Mouse (Mus musculus) liver, embryonic 12.5 days (tissue): ENCODE data around the gene Ptpn1. TPM values are rescaled to one million over a fixed set of nuclear protein-coding genes. Genes with fewer than 3 reads are reported as not detected.

Source experiments
- ATAC-seq: fragments of 200-750 bp; cut with Nextera tagmentation; 2 replicates; pipeline ENCODE4 v1.8.0; 2017; ENCODE audit warnings: moderate number of reproducible peaks, mild to moderate bottlenecking, moderate library complexity
- H3K27ac ChIP-seq: fragments of 300-500 bp; sonication (generic); 2 replicates; pipeline ENCODE4 v1.5.1; 2016; ENCODE audit warnings: mild to moderate bottlenecking
- H3K27me3 ChIP-seq: fragments of 300-500 bp; sonication (generic); replicated peaks from 2 replicates; pipeline ENCODE4 v1.6.1; 2016; ENCODE audit warnings: mild to moderate bottlenecking, moderate library complexity
- H3K36me3 ChIP-seq: fragments of 300-500 bp; sonication (generic); 2 replicates; pipeline ENCODE4 v1.6.1; 2016; ENCODE audit warnings: mild to moderate bottlenecking, moderate library complexity
- H3K4me1 ChIP-seq: fragments of 300-500 bp; sonication (generic); 2 replicates; pipeline ENCODE4 v1.6.1; 2016
- H3K4me2 ChIP-seq: fragments of 300-500 bp; sonication (generic); 2 replicates; pipeline ENCODE4 v1.6.1; 2016; ENCODE audit warnings: mild to moderate bottlenecking, moderate library complexity
- H3K4me3 ChIP-seq: fragments of 300-500 bp; sonication (generic); 2 replicates; pipeline ENCODE4 v1.5.1; 2016; ENCODE audit warnings: mild to moderate bottlenecking, moderate library complexity
- H3K9ac ChIP-seq: fragments of 300-500 bp; sonication (generic); 2 replicates; pipeline ENCODE4 v1.6.1; 2016; ENCODE audit warnings: mild to moderate bottlenecking, moderate library complexity
- H3K9me3 ChIP-seq: fragments of 300-500 bp; sonication (generic); replicated peaks from 2 replicates; pipeline ENCODE4 v1.6.1; 2016; ENCODE audit warnings: mild to moderate bottlenecking, moderate library complexity
- whole genome bisulfite sequencing: fragments of 180-500 bp; shearing (Covaris S2); methylation state at CpG from one replicate; pipeline ENCODE4 v1.1.7; 2016; ENCODE audit not compliant: insufficient replicate concordance; 5-methylcytosine and 5-hydroxymethylcytosine counted together
- polyA plus RNA-seq: library from polyadenylated mRNA; unstranded; fragments of >200 nt; fragmentation: Nextera tagmentation; extraction: Ambion mirVana; gene quantifications from 2 replicates; pipeline ENCODE4 v1.2.1, GENCODE M21; 2016

The Ptpn1 gene
- polyA plus RNA-seq, 1 experiment from 2014 or later: 38.4 TPM

- Histone ChIP-seq H3K27ac (no peak overlapping the region), H3K9ac (no peak overlapping the region), H3K9me3 (no peaks in the 10 kb centered on the region), H3K36me3 (peaks cover 12% of the 10 kb centered on the region), H3K4me1 (peaks cover 73% of the 10 kb centered on the region), H3K4me2 (no peak overlapping the region), H3K27me3 (no peaks in the 10 kb centered on the region), H3K4me3 (no peak overlapping the region)
- 76% methylated on average over 11 of the region's 11 CpGs for WGBS
- no peak for ATAC-seq
Measured at GRCm38 (mm10) chr2:167940636-167941035, 8.8 kb downstream of the Ptpn1 start.

- 72% methylated on average over 4 of the region's 4 CpGs for WGBS
- Histone ChIP-seq H3K4me1 (peaks cover 72% of the 10 kb centered on the region), H3K9ac (no peak overlapping the region), H3K27me3 (no peaks in the 10 kb centered on the region), H3K4me2 (no peak overlapping the region), H3K9me3 (no peaks in the 10 kb centered on the region), H3K36me3 (peaks cover 9% of the 10 kb centered on the region), H3K4me3 (no peak overlapping the region), H3K27ac (no peak overlapping the region)
- ATAC-seq: no peak
Measured at GRCm38 (mm10) chr2:167941320-167941719, 9.5 kb downstream of the Ptpn1 start.

DNA sequence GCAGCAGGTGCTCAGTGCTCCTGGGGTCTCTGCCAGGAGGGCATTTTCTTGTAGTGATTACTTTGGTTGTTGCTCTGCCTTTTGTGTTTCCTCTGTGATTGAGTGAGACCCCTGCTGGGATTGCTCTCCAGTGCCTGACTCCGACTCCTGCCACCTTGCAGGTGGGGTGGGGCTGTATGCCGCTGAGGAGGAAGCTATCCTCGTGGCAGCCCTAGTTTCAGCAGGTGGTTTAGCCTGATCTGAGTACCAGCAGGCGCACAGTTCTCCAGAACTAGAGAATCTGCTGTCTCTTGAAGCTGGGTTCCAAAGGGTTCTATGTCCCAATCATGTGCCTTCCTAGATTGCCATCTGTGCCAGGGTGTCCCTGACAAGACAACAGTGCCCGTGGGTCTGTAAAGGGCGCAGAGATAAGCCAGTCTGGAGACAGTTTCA is 9.9 kb downstream of the Ptpn1 start:
- WGBS: 37% methylated on average over 6 of the region's 6 CpGs
- Histone ChIP-seq H3K9me3 (no peaks in the 10 kb centered on the region), H3K36me3 (peaks cover 9% of the 10 kb centered on the region), H3K27me3 (no peaks in the 10 kb centered on the region), H3K9ac (no peak overlapping the region), H3K4me2 (no peak overlapping the region), H3K4me3 (no peak overlapping the region), H3K4me1 (peaks cover 75% of the 10 kb centered on the region), H3K27ac (0 out of 2 replicates have a peak overlapping the region, but pooled peaks have one; percentile 55)
- no peak for ATAC-seq

DNA sequence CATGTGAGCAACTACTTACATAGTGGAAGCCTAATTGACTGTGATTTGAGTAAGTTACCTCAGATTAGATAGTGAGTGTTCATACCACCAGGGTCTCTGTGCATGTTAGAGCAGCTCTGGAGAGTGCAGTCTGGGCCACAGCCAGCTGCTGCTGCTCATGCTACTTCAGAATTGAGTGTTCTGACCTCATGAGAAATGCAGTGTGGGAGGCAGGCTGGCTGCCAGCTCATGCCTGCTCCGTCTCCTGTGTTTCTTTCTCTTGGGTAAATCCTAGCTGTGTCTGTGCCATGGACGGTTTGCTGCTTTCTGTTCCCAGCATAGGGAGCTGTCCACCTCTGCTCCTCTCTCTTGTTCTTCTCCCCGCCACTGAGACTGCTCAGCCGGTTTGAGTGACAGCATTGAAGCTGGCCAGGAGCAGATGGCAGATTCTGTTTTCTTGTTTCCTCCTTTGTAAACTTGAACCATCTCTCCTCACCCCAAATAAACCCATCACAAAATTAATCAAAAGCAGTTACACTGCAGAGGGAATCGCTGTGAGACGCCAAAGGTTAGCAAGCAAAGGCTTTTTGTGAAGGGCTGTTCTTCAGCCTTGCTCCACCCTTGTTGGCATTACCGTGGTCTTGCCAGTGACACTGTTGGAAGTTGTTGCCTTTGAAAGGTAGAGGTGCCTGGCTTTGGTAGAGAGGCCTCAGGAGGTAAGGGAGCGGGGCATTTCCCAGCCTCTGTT is 10.5 kb downstream of the Ptpn1 start:
- no peak overlapping the region for H3K4me3 ChIP-seq
- peaks cover 5% of the 10 kb centered on the region for H3K36me3 ChIP-seq
- H3K27ac ChIP-seq: peak overlapping the region; percentile 55
- H3K4me1 ChIP-seq: peaks cover 81% of the 10 kb centered on the region
- H3K4me2 ChIP-seq: peak overlapping the region; percentile 33
- no peak overlapping the region for H3K9ac ChIP-seq
- 37% methylated on average over 8 of the region's 8 CpGs for WGBS
- no peak for ATAC-seq
- no peaks in the 10 kb centered on the region for H3K9me3 ChIP-seq
- no peaks in the 10 kb centered on the region for H3K27me3 ChIP-seq

DNA sequence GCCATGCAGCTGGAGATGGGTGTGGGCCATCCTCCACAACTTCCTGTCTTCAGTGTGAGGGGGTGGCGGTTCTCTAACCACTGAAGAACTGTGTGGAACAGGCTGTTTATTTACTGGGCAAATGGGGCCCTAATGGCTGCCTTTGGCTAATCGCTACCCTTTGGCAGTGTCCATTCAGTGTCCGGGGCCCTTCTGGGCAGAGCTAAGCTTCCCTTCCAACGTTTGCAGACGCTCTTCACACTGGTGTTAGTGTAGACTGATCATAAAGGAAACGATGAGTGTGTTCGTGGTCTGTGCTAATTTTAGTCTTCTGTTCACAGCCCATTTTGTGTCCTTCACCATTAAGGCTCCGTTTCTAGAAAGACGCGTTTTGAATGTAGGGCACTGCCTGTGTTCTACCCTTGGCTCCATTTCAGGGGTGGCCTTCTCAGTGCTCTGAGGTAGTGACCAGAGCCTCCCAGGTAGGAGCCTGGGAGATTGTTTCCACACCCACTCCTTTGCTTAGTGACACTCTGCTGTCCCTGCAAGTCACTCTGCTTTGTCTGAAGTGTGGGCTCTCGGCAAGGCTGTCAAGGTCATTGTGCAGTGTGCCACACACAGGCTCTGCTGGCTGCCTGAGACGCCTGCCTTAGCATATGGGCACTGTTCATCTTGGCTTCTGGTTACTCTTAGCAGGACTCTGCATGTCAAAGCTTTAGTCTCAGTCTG is 11.2 kb downstream of the Ptpn1 start:
- peaks cover 88% of the 10 kb centered on the region for H3K4me1 ChIP-seq
- ATAC-seq: no peak
- peak overlapping the region; percentile 4; the same call in 1 of the 2 replicates for H3K27ac ChIP-seq
- no peak overlapping the region for H3K9ac ChIP-seq
- H3K4me2 ChIP-seq: peak overlapping the region; percentile 33
- H3K4me3 ChIP-seq: no peak overlapping the region
- peaks cover 5% of the 10 kb centered on the region; the same call in 1 of the 2 replicates for H3K36me3 ChIP-seq
- WGBS: 24% methylated on average over 12 of the region's 12 CpGs
- no peaks in the 10 kb centered on the region for H3K9me3 ChIP-seq
- no peaks in the 10 kb centered on the region for H3K27me3 ChIP-seq

DNA sequence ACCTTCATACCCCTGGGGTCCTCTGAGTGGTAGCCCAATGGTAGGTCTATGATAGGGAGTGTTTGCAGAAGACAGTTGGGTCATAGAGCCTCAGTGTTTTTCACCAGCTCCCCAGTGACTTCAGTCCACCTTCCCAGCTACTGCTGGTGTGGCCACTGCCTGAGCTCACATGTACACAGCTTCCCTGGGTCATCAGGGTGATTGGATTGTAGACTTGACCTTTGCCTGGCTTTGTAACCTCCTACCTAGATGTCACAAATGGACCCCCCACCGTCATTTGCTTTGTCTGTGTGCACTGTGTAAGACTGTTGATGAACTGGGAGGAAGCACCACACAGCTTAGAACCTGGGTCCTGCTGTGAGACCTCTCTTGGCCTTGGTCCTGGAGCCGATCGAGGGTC is 12.3 kb downstream of the Ptpn1 start:
- no peaks in the 10 kb centered on the region for H3K27me3 ChIP-seq
- no peak for ATAC-seq
- peaks cover 90% of the 10 kb centered on the region for H3K4me1 ChIP-seq
- no peaks in the 10 kb centered on the region for H3K9me3 ChIP-seq
- no peak overlapping the region for H3K4me3 ChIP-seq
- no peak overlapping the region for H3K9ac ChIP-seq
- no peaks in the 10 kb centered on the region for H3K36me3 ChIP-seq
- WGBS: 85% methylated on average over 3 of the region's 3 CpGs
- 0 out of 2 replicates have a peak overlapping the region, but pooled peaks have one; percentile 1 for H3K27ac ChIP-seq
- no peak overlapping the region for H3K4me2 ChIP-seq

DNA sequence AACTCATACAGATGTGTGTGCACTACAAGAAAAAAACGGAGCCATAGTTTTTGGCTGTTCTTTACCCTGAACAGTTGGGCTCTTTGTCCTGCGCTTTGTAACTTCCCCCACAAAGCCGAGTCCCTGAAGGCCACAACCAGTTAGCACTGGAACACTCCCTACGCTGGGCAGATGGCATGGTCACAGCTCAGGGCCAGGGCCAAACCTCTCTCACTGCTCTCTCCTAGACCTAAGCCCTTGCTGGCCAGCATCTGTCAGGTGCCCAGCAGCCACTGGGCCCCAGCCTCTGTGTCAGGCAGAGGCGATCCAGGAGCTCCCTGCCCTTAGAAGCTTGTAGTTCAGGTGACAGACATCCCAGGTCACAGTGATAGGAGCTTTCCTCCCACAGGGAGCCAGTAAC is 13.6 kb downstream of the Ptpn1 start:
- no peak overlapping the region for H3K9ac ChIP-seq
- H3K9me3 ChIP-seq: no peaks in the 10 kb centered on the region
- H3K4me1 ChIP-seq: peaks cover 93% of the 10 kb centered on the region
- H3K36me3 ChIP-seq: no peaks in the 10 kb centered on the region
- H3K27ac ChIP-seq: no peak overlapping the region
- no peak overlapping the region for H3K4me2 ChIP-seq
- no peaks in the 10 kb centered on the region for H3K27me3 ChIP-seq
- 81% methylated on average over 5 of the region's 5 CpGs for WGBS
- ATAC-seq: no peak
- H3K4me3 ChIP-seq: no peak overlapping the region

DNA sequence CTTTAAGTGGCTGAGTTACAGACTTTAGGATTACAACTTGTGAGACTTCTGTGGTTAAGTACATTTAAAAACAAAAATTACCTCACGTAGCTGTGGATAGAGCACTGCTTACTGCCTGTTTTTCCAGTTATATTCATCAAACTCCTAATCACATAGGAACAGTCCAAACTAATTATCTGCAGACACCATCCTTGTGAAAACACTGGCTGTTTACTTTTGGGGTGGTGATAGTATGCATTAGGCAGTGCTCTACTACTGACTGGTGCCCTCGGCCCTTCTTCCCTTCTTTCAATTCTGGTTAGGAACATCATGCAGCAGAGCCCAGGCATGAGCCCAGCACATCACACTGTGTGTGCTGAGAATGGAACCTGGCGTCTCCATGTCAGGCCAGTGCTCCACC is 15.4 kb downstream of the Ptpn1 start:
- H3K9ac ChIP-seq: no peak overlapping the region
- H3K4me1 ChIP-seq: peaks cover 85% of the 10 kb centered on the region
- peak; percentile 50 for ATAC-seq
- H3K4me3 ChIP-seq: no peak overlapping the region
- 42% methylated on average over 3 of the region's 3 CpGs for WGBS
- no peaks in the 10 kb centered on the region for H3K27me3 ChIP-seq
- H3K4me2 ChIP-seq: 0 out of 2 replicates have a peak overlapping the region, but pooled peaks have one; percentile 4
- peak overlapping the region; percentile 28; the same call in 1 of the 2 replicates for H3K27ac ChIP-seq
- H3K9me3 ChIP-seq: no peaks in the 10 kb centered on the region
- H3K36me3 ChIP-seq: no peaks in the 10 kb centered on the region

DNA sequence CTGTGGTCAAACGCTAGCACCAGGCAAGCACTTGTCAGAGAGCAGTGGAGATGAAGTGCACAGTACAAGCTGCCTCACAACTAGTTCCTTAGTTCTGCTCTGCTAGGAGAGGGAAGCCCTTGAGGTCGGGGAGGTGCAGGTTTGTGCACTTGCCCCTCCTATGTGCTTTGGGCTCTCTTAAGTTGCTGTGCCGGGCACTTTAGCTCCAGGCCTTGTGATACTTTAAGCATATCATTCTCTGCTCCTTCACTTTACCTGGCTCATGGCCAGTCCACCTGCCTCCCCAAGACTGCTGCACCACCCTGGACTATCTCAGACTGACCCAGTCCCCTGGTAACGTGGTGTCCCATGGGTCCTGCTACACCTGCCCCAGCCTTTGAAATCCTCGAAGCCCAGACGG is 16.2 kb downstream of the Ptpn1 start:
- Histone ChIP-seq H3K27ac (peak overlapping the region; percentile 20; the same call in 1 of the 2 replicates), H3K4me2 (no peak overlapping the region), H3K9me3 (no peaks in the 10 kb centered on the region), H3K4me3 (no peak overlapping the region), H3K36me3 (no peaks in the 10 kb centered on the region), H3K4me1 (peaks cover 77% of the 10 kb centered on the region), H3K9ac (no peak overlapping the region), H3K27me3 (no peaks in the 10 kb centered on the region)
- WGBS: 69% methylated on average over 6 of the region's 6 CpGs
- no peak for ATAC-seq

GRCm38 (mm10) chr2:167948557-167948956 is 16.7 kb downstream of the Ptpn1 start:
- WGBS: 59% methylated on average over 13 of the region's 13 CpGs
- H3K4me3 ChIP-seq: no peak overlapping the region
- no peak overlapping the region for H3K4me2 ChIP-seq
- no peaks in the 10 kb centered on the region for H3K27me3 ChIP-seq
- no peak for ATAC-seq
- peak overlapping the region; percentile 20 for H3K27ac ChIP-seq
- H3K36me3 ChIP-seq: no peaks in the 10 kb centered on the region
- H3K4me1 ChIP-seq: peaks cover 72% of the 10 kb centered on the region
- no peak overlapping the region for H3K9ac ChIP-seq
- H3K9me3 ChIP-seq: no peaks in the 10 kb centered on the region

DNA sequence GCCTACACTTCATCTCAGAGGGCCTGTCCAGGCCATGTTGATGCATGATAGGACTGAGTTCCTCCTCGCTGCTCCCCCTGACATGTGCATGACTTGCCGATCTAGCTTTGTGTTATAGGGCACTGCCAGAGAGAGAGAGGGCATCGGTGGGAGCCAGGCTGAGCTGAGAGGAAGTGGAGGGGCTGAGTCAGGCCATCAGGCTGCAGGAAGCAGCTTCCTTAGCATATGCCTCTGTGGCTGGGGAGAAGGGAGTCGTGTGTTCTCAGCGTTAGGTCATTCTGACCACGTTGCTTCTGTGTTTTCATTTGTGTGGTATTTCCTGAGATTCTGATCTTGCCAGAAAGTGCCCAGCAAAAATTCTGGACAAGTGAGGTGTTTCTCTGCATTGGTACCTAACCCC is 17.4 kb downstream of the Ptpn1 start:
- Histone ChIP-seq H3K27ac (peak overlapping the region; percentile 45), H3K9ac (no peak overlapping the region), H3K27me3 (no peaks in the 10 kb centered on the region), H3K36me3 (no peaks in the 10 kb centered on the region), H3K4me1 (peaks cover 65% of the 10 kb centered on the region), H3K4me3 (no peak overlapping the region), H3K4me2 (no peak overlapping the region), H3K9me3 (no peaks in the 10 kb centered on the region)
- WGBS: 22% methylated on average over 6 of the region's 6 CpGs
- ATAC-seq: peak; percentile 31; the same call in 1 of the 2 replicates

DNA sequence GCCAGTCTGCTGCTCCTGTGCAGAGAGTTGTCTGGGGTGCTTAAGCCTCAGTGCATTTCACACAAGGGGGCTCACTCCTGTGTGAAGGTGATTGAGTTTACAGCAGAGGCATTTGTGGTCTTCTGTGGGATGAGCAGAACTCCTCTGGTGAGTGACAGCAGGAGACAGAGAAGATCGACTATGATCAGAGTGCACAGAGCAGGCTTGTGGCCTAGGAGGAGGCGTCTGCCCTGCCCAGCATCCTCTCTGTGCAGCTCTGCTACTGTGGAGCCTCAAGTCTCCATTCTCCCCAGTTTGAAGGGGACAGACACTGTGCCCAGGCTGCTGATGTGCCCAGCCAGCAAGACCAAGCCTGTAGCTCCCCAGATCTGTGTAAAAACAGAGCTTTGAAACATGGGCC is 18.0 kb downstream of the Ptpn1 start:
- Histone ChIP-seq H3K27ac (peak overlapping the region; percentile 45), H3K4me1 (peaks cover 62% of the 10 kb centered on the region)
- ATAC-seq: no peak

More for the DNA sequence above, 18.0 kb downstream of the Ptpn1 start:
- no peaks in the 10 kb centered on the region for H3K27me3 ChIP-seq
- no peak overlapping the region for H3K4me2 ChIP-seq
- H3K9ac ChIP-seq: no peak overlapping the region
- no peaks in the 10 kb centered on the region for H3K9me3 ChIP-seq
- no peak overlapping the region for H3K4me3 ChIP-seq
- WGBS: 49% methylated on average over 2 of the region's 2 CpGs
- H3K36me3 ChIP-seq: 0 out of 2 replicates have a peak, but pooled peaks cover 3% of the 10 kb centered on the region
